Mouse (Mus musculus) hindbrain, embryonic 11.5 days (tissue): Measurements from ENCODE around the gene Cox19. TPM values are rescaled to one million over a fixed set of nuclear protein-coding genes. Genes with fewer than 3 reads are reported as not detected.
A peak's percentile ranks its signal among the peaks of the same experiment; 100 is the strongest.

Source experiments
- ATAC-seq: fragments of 200-750 bp; cut with Nextera tagmentation; 2 replicates; pipeline ENCODE4 v1.8.0; 2017; ENCODE audit warnings: mild to moderate bottlenecking, moderate TSS enrichment, moderate library complexity; ENCODE audit not compliant: low FRiP score
- DNase-seq: peaks from one replicate; pipeline ENCODE4 v3.0.0-alpha.2; 2015; ENCODE audit warnings: low spot score
- H3K27ac ChIP-seq: fragments of 300-500 bp; sonication (generic); 2 replicates; pipeline ENCODE4 v1.5.1; 2014; ENCODE audit warnings: mild to moderate bottlenecking, low read depth, low read length
- H3K27me3 ChIP-seq: fragments of 300-500 bp; sonication (generic); 2 replicates; pipeline ENCODE4 v1.6.1; 2014; ENCODE audit warnings: mild to moderate bottlenecking, low read length, moderate library complexity, mixed read lengths; ENCODE audit not compliant: control insufficient read depth, insufficient read depth
- H3K36me3 ChIP-seq: fragments of 300-500 bp; sonication (generic); 2 replicates; pipeline ENCODE4 v1.6.1; 2014; ENCODE audit warnings: mild to moderate bottlenecking, low read length, moderate library complexity, mixed read lengths; ENCODE audit not compliant: control insufficient read depth, insufficient read depth
- H3K4me1 ChIP-seq: fragments of 300-500 bp; sonication (generic); replicated peaks from 2 replicates; pipeline ENCODE4 v1.6.1; 2014; ENCODE audit warnings: low read length, mixed read lengths; ENCODE audit not compliant: control insufficient read depth, insufficient read depth
- H3K4me2 ChIP-seq: fragments of 300-500 bp; sonication (generic); replicated peaks from 2 replicates; pipeline ENCODE4 v1.6.1; 2014; ENCODE audit warnings: mild to moderate bottlenecking, low read depth, low read length
- H3K4me3 ChIP-seq: fragments of 300-500 bp; sonication (generic); 2 replicates; pipeline ENCODE4 v1.5.1; 2014; ENCODE audit warnings: low read depth, low read length
- H3K9ac ChIP-seq: fragments of 300-500 bp; sonication (generic); 2 replicates; pipeline ENCODE4 v1.6.1; 2014; ENCODE audit warnings: low read depth, low read length
- H3K9me3 ChIP-seq: fragments of 300-500 bp; sonication (generic); 2 replicates; pipeline ENCODE4 v1.6.1; 2016; ENCODE audit warnings: low read length; ENCODE audit not compliant: control insufficient read depth
- WGBS: fragments of 180-500 bp; shearing (Covaris S2); extraction: QIAGEN DNeasy Blood & Tissue Kit; methylation state at CpG from one replicate; pipeline ENCODE4 v1.1.7; 2014; 5-methylcytosine and 5-hydroxymethylcytosine counted together
- polyA plus RNA-seq: library from polyadenylated mRNA; unstranded; fragments of >200 nt; fragmentation: Nextera tagmentation; extraction: Ambion mirVana; gene quantifications from 2 replicates; pipeline ENCODE4 v1.2.1, GENCODE M21; 2014

Gene Cox19
- polyA plus RNA-seq, 1 experiment from 2014 or later: 127 TPM

- H3K9ac ChIP-seq: no peak overlapping the region
- H3K4me3 ChIP-seq: no peak overlapping the region
- H3K36me3 ChIP-seq: no peaks in the 10 kb centered on the region
- no peaks in the 10 kb centered on the region for H3K27me3 ChIP-seq
- 0 out of 2 replicates have a peak, but pooled peaks cover 3% of the 10 kb centered on the region for H3K4me1 ChIP-seq
- H3K27ac ChIP-seq: no peak overlapping the region
- 97% methylated on average over 5 of the region's 5 CpGs for WGBS
- H3K4me2 ChIP-seq: no peak overlapping the region
- ATAC-seq (no peak), DNase-seq (no peak)
- no peaks in the 10 kb centered on the region for H3K9me3 ChIP-seq
Measured at GRCm38 (mm10) chr5:139386047-139386446, 34.8 kb upstream of the Cox19 start.

- no peak for ATAC-seq
- H3K9ac ChIP-seq: no peak overlapping the region
- H3K4me2 ChIP-seq: no peak overlapping the region
- H3K4me3 ChIP-seq: no peak overlapping the region
- no peaks in the 10 kb centered on the region for H3K27me3 ChIP-seq
- H3K36me3 ChIP-seq: no peaks in the 10 kb centered on the region
- no peak for DNase-seq
- no peak overlapping the region for H3K27ac ChIP-seq
- no peaks in the 10 kb centered on the region for H3K9me3 ChIP-seq
- 0 out of 2 replicates have a peak, but pooled peaks cover 2% of the 10 kb centered on the region for H3K4me1 ChIP-seq
- 69% methylated on average over 10 of the region's 10 CpGs for WGBS
Measured at GRCm38 (mm10) chr5:139384531-139384930, 33.3 kb upstream of the Cox19 start.

- H3K4me3 ChIP-seq: no peak overlapping the region
- ATAC-seq (no peak), DNase-seq (no peak)
- no peak overlapping the region for H3K4me2 ChIP-seq
- H3K9ac ChIP-seq: no peak overlapping the region
- no peaks in the 10 kb centered on the region for H3K4me1 ChIP-seq
- 0 out of 2 replicates have a peak overlapping the region, but pooled peaks have one; percentile 7 for H3K27ac ChIP-seq
- 79% methylated on average over 9 of the region's 9 CpGs for WGBS
- H3K27me3 ChIP-seq: no peaks in the 10 kb centered on the region
- no peaks in the 10 kb centered on the region for H3K9me3 ChIP-seq
- no peaks in the 10 kb centered on the region for H3K36me3 ChIP-seq
Measured at GRCm38 (mm10) chr5:139383234-139383633, 32.0 kb upstream of the Cox19 start.

GRCm38 (mm10) chr5:139382760-139383159 is 31.5 kb upstream of the Cox19 start:
- Histone ChIP-seq H3K27me3 (no peaks in the 10 kb centered on the region), H3K9ac (0 out of 2 replicates have a peak overlapping the region, but pooled peaks have one; percentile 24), H3K4me1 (no peaks in the 10 kb centered on the region), H3K4me2 (no peak overlapping the region), H3K4me3 (no peak overlapping the region), H3K9me3 (no peaks in the 10 kb centered on the region), H3K27ac (peak overlapping the region; percentile 7; the same call in 1 of the 2 replicates), H3K36me3 (no peaks in the 10 kb centered on the region)
- no peak for DNase-seq
- 78% methylated on average over 8 of the region's 8 CpGs for WGBS
- no peak for ATAC-seq

- no peak for DNase-seq
- Histone ChIP-seq H3K9ac (no peak overlapping the region), H3K4me1 (no peaks in the 10 kb centered on the region; the same call in 1 of the 2 replicates), H3K9me3 (no peaks in the 10 kb centered on the region), H3K4me2 (no peak overlapping the region), H3K36me3 (no peaks in the 10 kb centered on the region), H3K4me3 (no peak overlapping the region), H3K27me3 (no peaks in the 10 kb centered on the region), H3K27ac (no peak overlapping the region)
- ATAC-seq: no peak
- WGBS: 83% methylated on average over 18 of the region's 18 CpGs
Measured at GRCm38 (mm10) chr5:139381586-139382513, 30.6 kb upstream of the Cox19 start.

- peak overlapping the region; percentile 5 for H3K27ac ChIP-seq
Measured at GRCm38 (mm10) chr5:139380385-139381248, 29.4 kb upstream of the Cox19 start.

GRCm38 (mm10) chr5:139379771-139380384 is 28.7 kb upstream of the Cox19 start:
- Histone ChIP-seq H3K9me3 (no peaks in the 10 kb centered on the region), H3K36me3 (no peaks in the 10 kb centered on the region), H3K4me2 (peak overlapping the region; percentile 93), H3K9ac (no peak overlapping the region), H3K27ac (peak overlapping the region; percentile 5), H3K4me3 (peak overlapping the region; percentile 65; the same call in 1 of the 2 replicates), H3K4me1 (no peaks in the 10 kb centered on the region; the same call in 1 of the 2 replicates), H3K27me3 (no peaks in the 10 kb centered on the region)
- 27% methylated on average over 8 of the region's 8 CpGs for WGBS
- DNase-seq (no peak), ATAC-seq (no peak; the same call in 1 of the 2 replicates)

More at GRCm38 (mm10) chr5:139380385-139381248, 29.4 kb upstream of the Cox19 start:
- WGBS: 1% methylated on average over 71 of the region's 73 CpGs
- Histone ChIP-seq H3K36me3 (no peaks in the 10 kb centered on the region), H3K4me3 (peak overlapping the region; percentile 65), H3K9me3 (no peaks in the 10 kb centered on the region), H3K9ac (peak overlapping the region; percentile 64), H3K4me1 (no peaks in the 10 kb centered on the region; the same call in 1 of the 2 replicates), H3K4me2 (peak overlapping the region; percentile 93), H3K27me3 (no peaks in the 10 kb centered on the region)
- ATAC-seq (peak; percentile 85), DNase-seq (peak; percentile 87)

GRCm38 (mm10) chr5:139378986-139379629 is 27.9 kb upstream of the Cox19 start:
- Histone ChIP-seq H3K27me3 (no peaks in the 10 kb centered on the region), H3K4me1 (no peaks in the 10 kb centered on the region; the same call in 1 of the 2 replicates), H3K4me2 (no peak overlapping the region), H3K36me3 (no peaks in the 10 kb centered on the region), H3K27ac (no peak overlapping the region; the same call in 1 of the 2 replicates), H3K4me3 (no peak overlapping the region), H3K9me3 (no peaks in the 10 kb centered on the region), H3K9ac (no peak overlapping the region)
- DNase-seq: peak; percentile 26
- WGBS: 52% methylated on average over 21 of the region's 21 CpGs
- ATAC-seq: no peak
